Mouse (Mus musculus): Measurements from ENCODE around the gene Slc38a1.

Slc38a1 gene

GRCm38 (mm10) chr15:96607422-96607821 lies 35.3 kb downstream of the Slc38a1 start:
- peak in 1 of 2 experiments; percentile 28 for DNase-seq

- no peak for DNase-seq
Observed at GRCm38 (mm10) chr15:96604282-96604681, 38.4 kb downstream of the Slc38a1 start.

GRCm38 (mm10) chr15:96602043-96602442 lies 40.7 kb downstream of the Slc38a1 start:
- no peak for DNase-seq

GRCm38 (mm10) chr15:96599852-96600781 lies 42.6 kb downstream of the Slc38a1 start:
- DNase-seq = no peak

GRCm38 (mm10) chr15:96598888-96599578 lies 43.7 kb downstream of the Slc38a1 start:
- peak; percentile 86 to 89 for DNase-seq

GRCm38 (mm10) chr15:96597116-96597515 lies 45.6 kb downstream of the Slc38a1 start:
- no peak for DNase-seq

GRCm38 (mm10) chr15:96594316-96594715 lies 48.4 kb downstream of the Slc38a1 start:
- peak in 1 of 2 experiments; percentile 40 for DNase-seq

GRCm38 (mm10) chr15:96593866-96594265 lies 48.8 kb downstream of the Slc38a1 start:
- DNase-seq = peak in 1 of 2 experiments; percentile 29

GRCm38 (mm10) chr15:96593457-96593856 lies 49.3 kb downstream of the Slc38a1 start:
- DNase-seq = peak in 1 of 2 experiments; percentile 35

GRCm38 (mm10) chr15:96592976-96593375 lies 49.7 kb downstream of the Slc38a1 start:
- DNase-seq = peak in 1 of 2 experiments; percentile 26

GRCm38 (mm10) chr15:96591876-96592417 lies 50.8 kb downstream of the Slc38a1 start:
- no peak for DNase-seq

- DNase-seq = no peak
Observed at GRCm38 (mm10) chr15:96588996-96589657, 53.6 kb downstream of the Slc38a1 start.

GRCm38 (mm10) chr15:96587998-96588397 lies 54.7 kb downstream of the Slc38a1 start:
- no peak for DNase-seq

- peak; percentile 57 to 59 for DNase-seq
Observed at GRCm38 (mm10) chr15:96583371-96584008, 59.2 kb downstream of the Slc38a1 start.

- DNase-seq = no peak
Observed at GRCm38 (mm10) chr15:96576998-96577397, 65.7 kb downstream of the Slc38a1 start.

- DNase-seq = no peak
Observed at GRCm38 (mm10) chr15:96568983-96569363, 73.7 kb downstream of the Slc38a1 start.

- DNase-seq = no peak
Observed at GRCm38 (mm10) chr15:96568271-96568982, 74.3 kb downstream of the Slc38a1 start.

GRCm38 (mm10) chr15:96566850-96567271 lies 75.9 kb downstream of the Slc38a1 start:
- peak; percentile 49 to 52 for DNase-seq

GRCm38 (mm10) chr15:96563852-96564251 lies 78.9 kb downstream of the Slc38a1 start:
- DNase-seq = no peak

- DNase-seq = no peak
Observed at GRCm38 (mm10) chr15:96562521-96562920, 80.2 kb downstream of the Slc38a1 start.

- no peak for DNase-seq
Observed at GRCm38 (mm10) chr15:96560576-96561298, 82.0 kb downstream of the Slc38a1 start.

Data from B cell, adult 2 months (primary cell).